In the genomic region with DNA sequence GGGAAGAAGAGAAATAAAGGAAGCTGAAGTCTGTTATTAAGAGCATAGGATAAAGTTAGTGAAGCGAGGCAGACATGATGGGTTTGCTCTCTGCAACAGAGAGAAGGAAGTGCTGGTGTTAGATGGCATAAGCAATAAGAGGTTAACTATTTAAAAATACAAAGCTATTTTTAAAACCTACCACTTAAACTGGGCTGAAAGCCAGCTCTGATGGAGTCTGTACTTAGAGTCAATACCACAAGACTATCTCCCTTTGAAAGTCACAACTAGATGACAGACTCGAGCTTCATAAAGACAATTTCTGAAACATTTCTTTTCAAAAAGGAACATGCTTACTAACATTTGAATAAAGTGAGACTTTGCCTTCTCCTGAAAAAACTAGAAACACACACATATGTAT, we compare ENCODE assay signal across 19 mouse cellular contexts.
DNase-seq lines count a peak whose midpoint lies in the region; ATAC-seq and TF ChIP-seq lines count a peak whose summit lies in the region.
"Had no signal": no experiment of that assay in that cellular context is flagged by ENCODE, and none has a peak within 500 bp of the region (broad histone marks: within the 10 kb centered on the region; RNA-seq: fewer than 3 reads in every experiment).

No protein-coding gene starts in this region.

- H3K4me2 ChIP-seq in lung, postnatal 0 days (replicated peaks; ENCODE audit: low read depth, low read length): no peak overlapping the region
- peak overlapping the region; percentile 51 for H3K4me2 ChIP-seq in heart, embryonic 15.5 days
- H3K4me2 ChIP-seq: forebrain, embryonic 13.5 days; hindbrain, embryonic 13.5 days; intestine, embryonic 15.5 days; liver, embryonic 12.5 days had no signal

- H3K9me3 ChIP-seq in lung, postnatal 0 days (ENCODE audit: low read length): no peaks in the 10 kb centered on the region
- no peaks in the 10 kb centered on the region for H3K9me3 ChIP-seq in heart, embryonic 15.5 days (replicated peaks)
- H3K9me3 ChIP-seq: forebrain, embryonic 13.5 days; hindbrain, embryonic 13.5 days; intestine, embryonic 15.5 days; limb, embryonic 10.5 days; liver, embryonic 12.5 days had no signal

- H3K4me1 ChIP-seq in lung, postnatal 0 days (ENCODE audit: insufficient read depth, low read depth, low read length): no peaks in the 10 kb centered on the region
- peaks cover 24% of the 10 kb centered on the region for H3K4me1 ChIP-seq in heart, embryonic 15.5 days (replicated peaks)
- H3K4me1 ChIP-seq in kidney, adult 2 months (ENCODE audit: control insufficient read depth, insufficient read depth, low read length): no peaks in the 10 kb centered on the region
- H3K4me1 ChIP-seq: forebrain, embryonic 13.5 days; hindbrain, embryonic 13.5 days; intestine, embryonic 15.5 days; limb, embryonic 10.5 days had no signal

- no peaks in the 10 kb centered on the region for H3K27me3 ChIP-seq in lung, postnatal 0 days (replicated peaks; ENCODE audit: insufficient read depth, low read length)
- H3K27me3 ChIP-seq in heart, embryonic 15.5 days: no peaks in the 10 kb centered on the region
- no peaks in the 10 kb centered on the region for H3K27me3 ChIP-seq in kidney, adult 2 months (replicated peaks; ENCODE audit: control insufficient read depth, insufficient read depth, low read length)
- H3K27me3 ChIP-seq: CH12.LX; forebrain, embryonic 13.5 days; hindbrain, embryonic 13.5 days; intestine, embryonic 15.5 days; liver, embryonic 12.5 days had no signal

- no peak for TF ChIP-seq CTCF in lung, postnatal 0 days (IDR thresholded peaks at IDR 0.05)
- no peak for TF ChIP-seq CTCF in kidney, adult 2 months (conservative IDR thresholded peaks at IDR 0.05; ENCODE audit: insufficient read depth, insufficient read length, low read depth, low read length)

- H3K4me3 ChIP-seq in lung, postnatal 0 days (ENCODE audit: low read depth, low read length): no peak overlapping the region
- peak overlapping the region; percentile 9 for H3K4me3 ChIP-seq in heart, embryonic 15.5 days
- no peak overlapping the region for H3K4me3 ChIP-seq in kidney, adult 2 months (ENCODE audit: insufficient read depth, low read depth, low read length)
- H3K4me3 ChIP-seq: forebrain, embryonic 13.5 days; hindbrain, embryonic 13.5 days; intestine, embryonic 15.5 days; layer of hippocampus, adult 2 months; limb, embryonic 10.5 days; liver, embryonic 12.5 days had no signal

- peak; percentile 10 for DNase-seq in lung, postnatal 0 days (ENCODE audit: low spot score)
- no peak for DNase-seq in lung, postnatal 4 days
- DNase-seq in adipocyte (ENCODE audit: low spot score): peak; percentile 30
- DNase-seq in embryo, embryonic 10 days (ENCODE audit: low spot score): no peak
- DNase-seq in kidney, adult 2 months: no peak
- no peak for DNase-seq in gastrocnemius, postnatal 36 days
- DNase-seq: cerebellum, adult 11-12 months; gastrocnemius, postnatal 10 days; midbrain, embryonic 14.5 days had no signal

- no peak overlapping the region for H3K27ac ChIP-seq in lung, postnatal 0 days (ENCODE audit: low read length)
- peak overlapping the region; percentile 78 for H3K27ac ChIP-seq in heart, embryonic 15.5 days
- no peak overlapping the region for H3K27ac ChIP-seq in kidney, adult 2 months (ENCODE audit: insufficient read depth, low read depth, low read length)
- H3K27ac ChIP-seq: forebrain, embryonic 13.5 days; hindbrain, embryonic 13.5 days; intestine, embryonic 15.5 days; kidney, postnatal 0 days; layer of hippocampus, adult 2 months; limb, embryonic 10.5 days; liver, embryonic 12.5 days; macrophage had no signal

- ATAC-seq in lung, postnatal 0 days: no peak
- no peak; the same call in 1 of the 2 replicates for ATAC-seq in heart, embryonic 15.5 days (replicated peaks; ENCODE audit: insufficient number of reproducible peaks, insufficient read depth, low FRiP score, low read depth)
- ATAC-seq: forebrain, embryonic 13.5 days; intestine, embryonic 15.5 days; liver, embryonic 12.5 days had no signal

- intact Hi-C loops in gastrocnemius, postnatal 36 days (cut with DNase I): no loop called here

- WGBS in lung, postnatal 0 days: 50% methylated on average over 2 of the region's 2 CpGs
- WGBS in heart, embryonic 15.5 days: 31% methylated on average over 2 of the region's 2 CpGs
- WGBS in kidney, adult 2 months: 70% methylated on average over 2 of the region's 2 CpGs

- H3K36me3 ChIP-seq in lung, postnatal 0 days (ENCODE audit: insufficient read depth, low read length): no peaks in the 10 kb centered on the region
- H3K36me3 ChIP-seq in heart, embryonic 15.5 days: no peaks in the 10 kb centered on the region
- H3K36me3 ChIP-seq in kidney, adult 2 months (ENCODE audit: control insufficient read depth, insufficient read depth, low read length): no peaks in the 10 kb centered on the region; the same call in 1 of the 2 replicates
- H3K36me3 ChIP-seq: intestine, embryonic 15.5 days had no signal

- H3K9ac ChIP-seq in lung, postnatal 0 days (replicated peaks; ENCODE audit: low read depth): no peak overlapping the region
- H3K9ac ChIP-seq in heart, embryonic 15.5 days: no peak overlapping the region
- H3K9ac ChIP-seq: forebrain, embryonic 13.5 days; hindbrain, embryonic 13.5 days; intestine, embryonic 15.5 days; liver, embryonic 12.5 days had no signal

- TF ChIP-seq EP300 in lung, postnatal 0 days (IDR thresholded peaks at IDR 0.05): no peak

- no peak for TF ChIP-seq POLR2A in kidney, adult 2 months (IDR thresholded peaks at IDR 0.05; ENCODE audit: low read depth, low read length)

Comparison
In these comparisons a context has a peak if more than half of its experiments do, and no peak if none do; other contexts are left out.
1. DNase-seq: peak in lung, postnatal 0 days (single experiment) and adipocyte (single experiment); none in lung, postnatal 4 days (0 of 2), embryo, embryonic 10 days (single experiment), kidney, adult 2 months (single experiment) and gastrocnemius, postnatal 36 days (0 of 2).